Mouse (Mus musculus) C2C12 (cell line): Measurements from ENCODE around the gene Usp15.

ENCODE experiments used
- CTCF ChIP-seq: IDR thresholded peaks from one replicate; pipeline ENCODE4 v1.5.1; 2011; ENCODE audit not compliant: control insufficient read depth, insufficient read depth, insufficient read length
- MAX ChIP-seq: IDR thresholded peaks from one replicate; pipeline ENCODE4 v1.6.1; 2011; ENCODE audit warnings: mild to moderate bottlenecking, control low read depth
- MYOD1 ChIP-seq: IDR thresholded peaks from one replicate; pipeline ENCODE4 v1.6.1; 2011; ENCODE audit warnings: low read depth; ENCODE audit not compliant: control insufficient read depth, insufficient read length
- MYOG ChIP-seq: IDR thresholded peaks from one replicate; pipeline ENCODE4 v1.6.1; 2011; ENCODE audit not compliant: control insufficient read depth, insufficient read length; ENCODE audit errors: extremely low read depth
- USF1 ChIP-seq: IDR thresholded peaks from one replicate; pipeline ENCODE4 v1.6.1; 2011; ENCODE audit warnings: low read depth, mild to moderate bottlenecking, control low read depth, moderate library complexity

DNA sequence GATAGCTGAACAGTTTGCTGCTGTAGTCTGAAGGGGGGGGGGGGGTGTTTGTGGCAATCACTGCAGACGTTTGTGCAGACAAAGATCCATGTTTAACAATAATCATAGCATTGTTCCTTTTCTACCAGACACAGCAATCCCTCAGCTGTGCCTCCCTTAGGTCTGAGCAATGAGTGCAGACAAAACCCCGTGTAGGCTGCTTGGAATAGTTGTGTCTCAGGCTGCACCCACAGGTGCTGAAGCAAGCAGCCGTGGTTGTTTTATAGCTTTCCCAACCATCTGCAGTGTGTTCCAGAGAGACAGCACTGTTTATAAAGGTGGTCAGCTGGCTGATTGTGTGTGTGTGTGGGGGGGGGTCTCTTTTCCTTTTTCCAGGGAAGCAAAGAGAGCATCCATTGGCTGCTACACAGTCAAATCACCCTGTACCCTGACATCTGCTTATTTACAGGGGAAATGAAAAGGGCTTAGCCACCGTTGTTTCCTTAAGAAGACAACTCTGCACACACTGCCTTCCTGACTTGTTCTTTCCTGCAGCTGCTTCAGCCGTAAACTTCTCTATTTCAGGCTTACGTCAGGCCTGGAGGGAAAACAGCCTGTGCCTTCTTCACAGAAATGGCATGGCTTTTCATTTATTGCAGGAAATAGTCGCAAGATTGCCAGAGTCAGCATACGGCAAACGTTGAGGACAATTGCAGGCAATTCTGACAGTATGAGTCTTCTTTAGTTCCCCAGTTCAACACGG, 111.7 kb downstream of the Usp15 start:
- no peak for TF ChIP-seq CTCF
- TF ChIP-seq MAX, result no peak
- TF ChIP-seq MYOG, result no peak
- TF ChIP-seq USF1, result no peak
- TF ChIP-seq MYOD1, result no peak
